Mouse (Mus musculus) MEL (cell line): ENCODE results near the gene Pole3. TPM values are rescaled to one million over a fixed set of nuclear protein-coding genes. Genes with fewer than 3 reads are reported as not detected.

Source experiments
- DNase-seq: peaks from one replicate; pipeline ENCODE4 v3.0.0; 2011; ENCODE audit warnings: low read depth, low spot score
- H3K27ac ChIP-seq: 2 replicates; pipeline ENCODE4 v1.5.1; 2012; ENCODE audit warnings: low read depth, mild to moderate bottlenecking, control low read depth, low read length, moderate library complexity; ENCODE audit not compliant: control insufficient read depth
- H3K27me3 ChIP-seq, 2 experiments: fragments of 150-350 bp in 1 of 2; sonication (generic) in 1 of 2; 2 replicates each; pipeline ENCODE4 v1.6.1; 2012; ENCODE audit warnings: low read length in 2 of 2, mild to moderate bottlenecking in 2 of 2, improper control_type of control experiment in 1 of 2, moderate library complexity in 1 of 2; ENCODE audit not compliant: insufficient read depth in 2 of 2, control insufficient read depth in 1 of 2
- H3K36me3 ChIP-seq, 2 experiments: 2 replicates each; pipeline ENCODE4 v1.6.1; 2012 to 2014; ENCODE audit warnings: low read length in 2 of 2, improper control_type of control experiment in 1 of 2, inconsistent platforms in 1 of 2, mild to moderate bottlenecking in 1 of 2; ENCODE audit not compliant: insufficient read depth in 2 of 2, control insufficient read depth in 1 of 2
- H3K4me1 ChIP-seq, 2 experiments: fragments of 150-350 bp in 1 of 2; sonication (generic) in 1 of 2; 2 replicates each; pipeline ENCODE4 v1.6.1; 2012; ENCODE audit warnings: low read length in 2 of 2, improper control_type of control experiment in 1 of 2, mild to moderate bottlenecking in 1 of 2; ENCODE audit not compliant: insufficient read depth in 2 of 2, control insufficient read depth in 1 of 2
- H3K4me3 ChIP-seq, 2 experiments: fragments of 150-350 bp in 1 of 2; sonication (generic) in 1 of 2; 2 replicates each; pipeline ENCODE4 v1.5.1; 2012; ENCODE audit warnings: low read depth in 2 of 2, low read length in 2 of 2, mild to moderate bottlenecking in 2 of 2, moderate library complexity in 2 of 2, control low read depth in 1 of 2, improper control_type of control experiment in 1 of 2; ENCODE audit not compliant: control insufficient read depth in 1 of 2, insufficient read depth in 1 of 2
- H3K79me2 ChIP-seq: 2 replicates; pipeline ENCODE4 v1.6.1; 2012; ENCODE audit warnings: mild to moderate bottlenecking, low read length, moderate library complexity; ENCODE audit not compliant: control insufficient read depth, poor library complexity, insufficient read depth
- H3K9ac ChIP-seq: 2 replicates; pipeline ENCODE4 v1.6.1; 2012; ENCODE audit warnings: low read depth, mild to moderate bottlenecking, control low read depth, low read length, moderate library complexity; ENCODE audit not compliant: control insufficient read depth, poor library complexity, severe bottlenecking
- H3K9me3 ChIP-seq: fragments of 150-350 bp; sonication (generic); replicated peaks from 2 replicates; pipeline ENCODE4 v1.6.1; 2012; ENCODE audit warnings: mild to moderate bottlenecking, low read length, improper control_type of control experiment, moderate library complexity; ENCODE audit not compliant: insufficient read depth
- BHLHE40 ChIP-seq: IDR thresholded peaks from 2 replicates; pipeline ENCODE4 v1.6.1; 2012; ENCODE audit warnings: low read depth, mild to moderate bottlenecking, inconsistent platforms, low read length, improper control_type of control experiment, borderline replicate concordance
- CHD1 ChIP-seq: IDR thresholded peaks from 2 replicates; pipeline ENCODE4 v1.6.1; 2012; ENCODE audit warnings: low read depth, mild to moderate bottlenecking, inconsistent platforms, low read length, improper control_type of control experiment
- CHD2 ChIP-seq: IDR thresholded peaks from 2 replicates; pipeline ENCODE4 v1.6.1; 2011; ENCODE audit warnings: low read length, improper control_type of control experiment
- E2F4 ChIP-seq: IDR thresholded peaks from 2 replicates; pipeline ENCODE4 v1.6.1; 2011; ENCODE audit warnings: low read depth, low read length, improper control_type of control experiment, borderline replicate concordance
- ELF1 ChIP-seq: IDR thresholded peaks from 2 replicates; pipeline ENCODE4 v1.6.1; 2014; ENCODE audit warnings: low read depth, mild to moderate bottlenecking, inconsistent platforms, low read length, improper control_type of control experiment, moderate library complexity
- EP300 ChIP-seq, 2 experiments: IDR thresholded peaks; 2 replicates each; pipeline ENCODE4 v1.6.1; 2011; ENCODE audit warnings: improper control_type of control experiment in 2 of 2, low read length in 2 of 2, low read depth in 1 of 2, mild to moderate bottlenecking in 1 of 2
- ETS1 ChIP-seq: IDR thresholded peaks from 2 replicates; pipeline ENCODE4 v1.6.1; 2012; ENCODE audit warnings: low read depth, mild to moderate bottlenecking, inconsistent platforms, low read length, improper control_type of control experiment, moderate library complexity
- GABPA ChIP-seq: IDR thresholded peaks from 2 replicates; pipeline ENCODE4 v1.6.1; 2012; ENCODE audit warnings: low read depth, mild to moderate bottlenecking, inconsistent platforms, low read length, improper control_type of control experiment, moderate library complexity
- HCFC1 ChIP-seq: IDR thresholded peaks from 2 replicates; pipeline ENCODE4 v1.6.1; 2012; ENCODE audit warnings: low read depth, mild to moderate bottlenecking, inconsistent platforms, low read length, improper control_type of control experiment, moderate library complexity
- JUND ChIP-seq: IDR thresholded peaks from 2 replicates; pipeline ENCODE4 v1.6.1; 2011; ENCODE audit warnings: low read depth, mild to moderate bottlenecking, improper control_type of control experiment, low read length
- KAT2A ChIP-seq: conservative IDR thresholded peaks from 2 replicates; pipeline ENCODE4 v1.6.1; 2012; ENCODE audit warnings: low read depth, low read length, improper control_type of control experiment, inconsistent platforms
- MAFK ChIP-seq: IDR thresholded peaks from 2 replicates; pipeline ENCODE4 v1.6.1; 2011; ENCODE audit warnings: low read depth, mild to moderate bottlenecking, low read length, improper control_type of control experiment, borderline replicate concordance
- MAZ ChIP-seq: IDR thresholded peaks from 2 replicates; pipeline ENCODE4 v1.6.1; 2012; ENCODE audit warnings: low read depth, mild to moderate bottlenecking, inconsistent platforms, low read length, improper control_type of control experiment
- MEF2A ChIP-seq: IDR thresholded peaks from 2 replicates; pipeline ENCODE4 v1.6.1; 2014; ENCODE audit warnings: low read depth, mild to moderate bottlenecking, inconsistent platforms, low read length, improper control_type of control experiment; ENCODE audit not compliant: poor library complexity, insufficient replicate concordance, severe bottlenecking; ENCODE audit errors: extremely low read depth
- MXI1 ChIP-seq: IDR thresholded peaks from 2 replicates; pipeline ENCODE4 v1.6.1; 2011; ENCODE audit warnings: mild to moderate bottlenecking, low read depth, low read length, improper control_type of control experiment
- MYB ChIP-seq: IDR thresholded peaks from 2 replicates; pipeline ENCODE4 v1.6.1; 2011; ENCODE audit warnings: mild to moderate bottlenecking, low read depth, low read length, improper control_type of control experiment
- MYC ChIP-seq: IDR thresholded peaks from 2 replicates; pipeline ENCODE4 v1.6.1; 2011; ENCODE audit warnings: low read depth, mild to moderate bottlenecking, low read length, improper control_type of control experiment, moderate library complexity
- NRF1 ChIP-seq: IDR thresholded peaks from 2 replicates; pipeline ENCODE4 v1.6.1; 2014; ENCODE audit warnings: low read depth, mild to moderate bottlenecking, inconsistent platforms, low read length, improper control_type of control experiment, moderate library complexity; ENCODE audit not compliant: poor library complexity, insufficient read depth, severe bottlenecking
- POLR2A ChIP-seq, 2 experiments: IDR thresholded peaks; 2 replicates each; pipeline ENCODE4 v1.6.1; 2011 to 2012; ENCODE audit warnings: low read length in 2 of 2, mild to moderate bottlenecking in 2 of 2, control low read depth in 1 of 2, improper control_type of control experiment in 1 of 2, low read depth in 1 of 2, moderate library complexity in 1 of 2; ENCODE audit not compliant: control insufficient read depth in 1 of 2, insufficient read depth in 1 of 2, poor library complexity in 1 of 2
- POLR2AphosphoS2 ChIP-seq: IDR thresholded peaks from 2 replicates; pipeline ENCODE4 v1.6.1; 2011; ENCODE audit warnings: low read length, improper control_type of control experiment
- POLR2AphosphoS5 ChIP-seq: IDR thresholded peaks from 2 replicates; pipeline ENCODE4 v1.6.1; 2012; ENCODE audit warnings: low read depth, borderline replicate concordance, mild to moderate bottlenecking, inconsistent platforms, low read length, moderate library complexity, mixed read lengths
- RAD21 ChIP-seq: IDR thresholded peaks from 2 replicates; pipeline ENCODE4 v1.6.1; 2011; ENCODE audit warnings: mild to moderate bottlenecking, low read depth, low read length, improper control_type of control experiment
- RCOR1 ChIP-seq: IDR thresholded peaks from 2 replicates; pipeline ENCODE4 v1.6.1; 2012; ENCODE audit warnings: low read depth, mild to moderate bottlenecking, inconsistent platforms, low read length, improper control_type of control experiment
- SIN3A ChIP-seq: IDR thresholded peaks from 2 replicates; pipeline ENCODE4 v1.6.1; 2012; ENCODE audit warnings: low read length, improper control_type of control experiment, inconsistent platforms
- SMC3 ChIP-seq: IDR thresholded peaks from 2 replicates; pipeline ENCODE4 v1.6.1; 2011; ENCODE audit warnings: low read depth, low read length, improper control_type of control experiment
- TBP ChIP-seq: IDR thresholded peaks from 2 replicates; pipeline ENCODE4 v1.8.0; 2011; ENCODE audit warnings: low read depth, low read length, improper control_type of control experiment
- USF1 ChIP-seq: IDR thresholded peaks from 2 replicates; pipeline ENCODE4 v1.6.1; 2014; ENCODE audit warnings: low read depth, mild to moderate bottlenecking, inconsistent platforms, low read length, improper control_type of control experiment, moderate library complexity
- ZNF384 ChIP-seq: IDR thresholded peaks from 2 replicates; pipeline ENCODE4 v1.6.1; 2012; ENCODE audit warnings: low read depth, mild to moderate bottlenecking, inconsistent platforms, low read length, improper control_type of control experiment
- polyA plus RNA-seq, 2 experiments: library from polyadenylated mRNA; stranded (reverse) in 1 of 2; unstranded in 1 of 2; fragments of >175 nt in 1 of 2; fragments of >200 nt in 1 of 2; gene quantifications; 2 replicates each; pipeline versions ENCODE4 v1.2.1 to v1.2.4; 2012; ENCODE audit warnings: low replicate concordance in 2 of 2, low read depth in 1 of 2; ENCODE audit not compliant: insufficient read length in 2 of 2, insufficient read depth in 1 of 2, missing spikeins in 1 of 2
- total RNA-seq: library from RNA; depleted of rRNA; stranded (reverse); fragments of 300-350 nt; gene quantifications from 2 replicates; pipeline ENCODE4 v1.2.3, GENCODE M21; 2012

Pole3 gene
- total and polyA plus RNA-seq, 3 experiments: 63.6 to 103 TPM; not detected in 1

DNA sequence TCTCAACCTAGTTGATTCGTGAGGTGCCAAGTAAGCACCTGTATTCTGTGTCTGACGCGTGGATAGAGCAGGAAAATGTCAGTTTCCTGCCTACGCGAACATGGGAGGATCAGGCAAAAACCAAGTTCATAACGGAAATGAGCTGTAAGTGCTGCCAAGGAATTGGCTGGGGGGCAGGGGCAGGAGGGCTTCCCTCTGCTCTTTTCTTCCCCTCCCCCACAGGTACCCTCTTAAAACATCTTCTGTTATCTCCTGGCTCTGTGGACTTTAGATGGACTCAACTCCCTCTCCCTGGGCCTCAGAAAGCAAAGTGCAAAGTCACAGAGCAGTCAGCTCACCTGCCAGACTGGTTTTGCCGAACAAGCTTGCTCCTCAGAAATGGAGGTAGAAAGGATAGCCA is 21.9 kb downstream of the Pole3 start:
- no peak overlapping the region for H3K9ac ChIP-seq
- TF ChIP-seq E2F4 (no peak), CHD1 (0 out of 2 replicates have a peak, but pooled peaks have one; percentile 39)
- peaks cover 1% of the 10 kb centered on the region; the same call in 1 of the 2 replicates for H3K79me2 ChIP-seq
- H3K27ac ChIP-seq: no peak overlapping the region
- H3K9me3 ChIP-seq: no peaks in the 10 kb centered on the region
- peaks cover 7 to 15% of the 10 kb centered on the region in 2 experiments; a peak in 3 of 4 replicates for H3K4me1 ChIP-seq
- H3K36me3 ChIP-seq: peaks cover 0 to 10% of the 10 kb centered on the region in 2 experiments; a peak in 2 of 4 replicates
- no peak overlapping the region for H3K4me3 ChIP-seq
- no peaks in the 10 kb centered on the region for H3K27me3 ChIP-seq
- DNase-seq: peak; percentile 29

DNA sequence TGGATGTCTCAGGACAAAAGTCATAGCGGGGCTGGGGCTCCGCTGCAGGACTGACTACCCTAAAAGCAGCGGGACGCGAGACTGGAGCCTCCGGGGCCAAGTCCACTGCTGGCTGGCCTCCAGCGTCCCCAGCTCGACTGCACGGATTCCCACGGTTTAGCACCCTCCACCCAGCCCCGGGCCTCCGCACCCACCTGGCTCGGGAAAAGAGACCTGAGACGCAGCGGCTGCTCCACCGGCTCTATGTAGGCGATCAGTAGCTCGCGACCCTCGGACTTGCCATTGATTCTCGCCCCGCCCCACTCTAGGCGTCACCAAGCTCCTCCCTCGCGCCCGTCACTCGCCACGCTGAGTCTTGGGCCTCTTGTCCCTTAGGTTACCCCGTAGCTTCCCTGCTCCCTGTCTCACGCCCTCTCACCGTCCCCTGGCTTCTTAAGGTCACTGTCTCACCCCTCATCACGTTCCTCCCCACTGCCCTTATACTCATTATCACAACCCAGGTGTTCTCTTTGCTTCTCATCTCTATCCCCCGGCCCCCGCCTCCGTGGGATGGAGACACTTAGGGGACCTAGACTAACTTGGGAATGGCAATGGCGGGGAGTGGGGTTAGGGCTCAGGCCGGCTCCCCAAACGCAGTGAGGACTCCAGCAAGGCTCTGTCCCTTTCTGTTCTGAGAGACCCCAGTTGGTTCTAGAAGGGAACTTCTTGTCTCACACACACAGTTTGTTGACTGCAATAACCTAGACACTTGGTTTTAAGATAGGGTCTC is 22.7 kb downstream of the Pole3 start:
- H3K4me1 ChIP-seq: peaks cover 8 to 18% of the 10 kb centered on the region in 2 experiments; a peak in 3 of 4 replicates
- peak overlapping the region; percentile 71 for H3K9ac ChIP-seq
- peaks cover 1% of the 10 kb centered on the region; the same call in 1 of the 2 replicates for H3K79me2 ChIP-seq
- peak; percentile 99 for DNase-seq
- no peaks in the 10 kb centered on the region for H3K27me3 ChIP-seq
- peak overlapping the region; percentile 39 for H3K27ac ChIP-seq
- H3K36me3 ChIP-seq: peaks cover 0 to 11% of the 10 kb centered on the region in 2 experiments; a peak in 2 of 4 replicates
- H3K9me3 ChIP-seq: no peaks in the 10 kb centered on the region
- peak overlapping the region; percentile 59 to 62 for H3K4me3 ChIP-seq
- TF ChIP-seq RCOR1 (no peak), KAT2A (no peak; the same call in 1 of the 2 replicates), POLR2AphosphoS2 (peak; percentile 99), MYB (0 out of 2 replicates have a peak, but pooled peaks have one; percentile 41), ELF1 (peak; percentile 79), USF1 (no peak), HCFC1 (peak; percentile 92), MEF2A (peak; percentile 59; the same call in 1 of the 2 replicates), GABPA (peak; percentile 34; the same call in 1 of the 2 replicates), POLR2A (IDR thresholded peaks at IDR 0.05; ENCODE audit: control insufficient read depth in 1 of 2, insufficient read depth in 1 of 2, low read depth in 1 of 2, low read length in 2 of 2, poor library complexity in 1 of 2) (peak in 1 of 2 experiments; percentile 98; a peak in 2 of 4 replicates), CHD1 (no peak), MXI1 (peak; percentile 85; the same call in 1 of the 2 replicates), ETS1 (peak; percentile 68; the same call in 1 of the 2 replicates), SMC3 (0 out of 2 replicates have a peak, but pooled peaks have one; percentile 16), SIN3A (peak; percentile 93), E2F4 (no peak), EP300 (IDR thresholded peaks at IDR 0.05; ENCODE audit: low read depth in 1 of 2, low read length in 2 of 2) (peak in 1 of 2 experiments; percentile 48; a peak in 3 of 4 replicates), TBP (peak; percentile 92), NRF1 (peak; percentile 43; the same call in 1 of the 2 replicates), MYC (peak; percentile 95), MAZ (peak; percentile 95), MAFK (no peak), ZNF384 (no peak; the same call in 1 of the 2 replicates), CHD2 (peak; percentile 12; the same call in 1 of the 2 replicates), RAD21 (no peak), BHLHE40 (peak; percentile 18; the same call in 1 of the 2 replicates), POLR2AphosphoS5 (no peak), JUND (no peak)
